Mouse (Mus musculus) spleen, postnatal 10 days (tissue): Measurements from ENCODE around the gene Olfr452.

Experiments used
- DNase-seq, 2 experiments: peaks; one replicate each; pipeline ENCODE4 v3.0.0; 2021 to 2022; ENCODE audit warnings: low spot score in 2 of 2

Gene Olfr452

DNA sequence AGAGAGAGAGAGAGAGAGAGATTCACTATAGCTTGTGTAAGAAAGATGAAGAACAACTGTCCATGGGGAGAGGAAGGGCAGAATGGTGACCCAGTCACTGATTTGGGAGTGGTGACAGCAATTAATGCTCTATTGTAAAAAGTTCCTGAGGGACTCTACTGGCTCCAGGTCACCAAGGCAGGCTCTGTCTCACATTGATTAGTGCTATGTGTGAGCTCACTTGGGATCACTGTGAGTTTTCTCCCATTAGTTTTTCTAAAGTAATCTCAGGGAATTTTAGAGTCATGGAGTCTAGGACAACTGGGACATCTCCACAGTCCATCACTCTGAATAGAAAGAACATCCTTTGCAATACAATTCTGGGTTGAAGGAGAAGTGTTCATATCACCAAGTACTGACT, at the start of gene Olfr452:
TSS of gene Olfr452 (plus strand) at position 301 of the 400 bp plus-strand sequence.
- DNase-seq, result no peak

DNA sequence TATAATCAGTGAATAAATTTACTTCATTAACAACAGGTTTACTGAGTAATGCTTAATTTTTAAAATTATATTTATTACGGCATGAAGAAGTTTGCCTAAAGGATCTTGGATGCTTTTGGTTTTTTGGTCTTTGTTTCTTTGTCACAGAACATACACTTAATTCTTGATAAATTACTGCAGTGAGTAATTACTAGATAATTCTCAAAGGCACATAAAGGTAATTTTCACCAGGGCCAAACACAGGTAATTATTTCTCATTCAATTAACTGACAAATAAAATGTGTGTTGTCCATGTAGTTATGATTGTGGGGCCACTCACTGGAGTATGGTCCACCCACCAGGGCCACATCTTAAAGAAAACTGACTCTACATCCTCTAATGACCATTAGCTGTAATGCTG, 45.8 kb upstream of the Olfr452 start, which contains the start of gene Olfr453:
TSS of gene Olfr453 (plus strand) at position 301 of the 400 bp plus-strand sequence.
- no peak for DNase-seq

DNA sequence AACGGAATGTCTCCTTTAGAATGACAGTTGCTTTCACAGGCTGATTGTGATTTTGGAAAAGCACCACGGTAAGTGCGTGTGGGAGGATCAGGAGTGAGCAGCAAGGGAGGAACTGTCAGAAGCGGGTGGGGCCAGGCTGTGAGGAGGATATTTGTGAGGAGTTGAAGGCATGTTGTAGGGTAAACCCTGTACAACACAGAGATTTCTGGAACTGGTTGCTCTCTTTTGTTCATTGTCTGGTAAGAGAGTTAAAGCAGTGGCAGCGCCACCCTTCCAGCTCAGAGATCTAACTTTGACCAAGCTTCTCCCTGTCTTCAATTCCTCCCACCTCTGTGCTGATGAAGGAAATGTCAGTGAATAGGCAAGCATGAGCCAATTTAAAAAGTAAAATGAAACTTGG, 42.6 kb upstream of the Olfr452 start:
- no peak for DNase-seq

DNA sequence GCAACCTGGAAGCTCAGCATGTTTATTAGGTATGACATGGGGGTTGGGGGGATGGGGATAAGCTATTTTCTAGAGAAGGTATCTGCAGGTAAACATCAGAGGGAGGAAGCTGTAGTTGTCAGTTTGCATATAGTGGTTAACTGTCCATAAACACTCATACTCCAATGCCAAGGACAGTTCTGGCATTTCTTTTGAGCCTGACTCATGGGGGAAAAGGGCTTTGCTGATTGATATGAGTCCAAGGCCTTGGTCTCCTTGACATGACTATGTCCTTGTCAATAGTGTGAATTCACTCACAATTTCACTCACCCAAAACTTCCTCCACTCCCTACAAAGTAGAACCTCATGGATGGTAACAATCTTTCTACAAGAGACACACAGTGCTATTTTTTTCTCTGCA, 37.0 kb upstream of the Olfr452 start:
- DNase-seq, result no peak

DNA sequence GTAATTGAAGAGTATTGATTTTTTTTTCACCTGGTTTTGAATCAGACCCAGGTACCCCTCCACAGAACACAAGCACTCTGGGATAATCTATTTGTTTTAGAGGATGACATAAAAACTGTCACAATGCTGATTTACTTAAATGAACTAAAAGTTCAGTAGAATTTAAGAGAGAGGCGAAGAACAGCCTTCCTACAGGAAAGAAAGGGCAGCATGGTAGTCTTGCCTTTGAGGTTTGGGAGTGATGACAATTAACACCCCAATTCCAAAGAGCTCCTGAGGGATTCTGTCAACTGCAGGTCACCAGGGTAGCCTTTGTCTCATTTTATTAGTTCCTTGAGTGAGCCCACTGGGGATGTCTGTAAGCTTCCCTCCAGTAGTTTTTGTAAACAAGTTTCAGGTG, 28.8 kb upstream of the Olfr452 start, which contains the start of gene Olfr38:
TSS of gene Olfr38 (plus strand) at position 301 of the 400 bp plus-strand sequence.
- DNase-seq, result no peak

DNA sequence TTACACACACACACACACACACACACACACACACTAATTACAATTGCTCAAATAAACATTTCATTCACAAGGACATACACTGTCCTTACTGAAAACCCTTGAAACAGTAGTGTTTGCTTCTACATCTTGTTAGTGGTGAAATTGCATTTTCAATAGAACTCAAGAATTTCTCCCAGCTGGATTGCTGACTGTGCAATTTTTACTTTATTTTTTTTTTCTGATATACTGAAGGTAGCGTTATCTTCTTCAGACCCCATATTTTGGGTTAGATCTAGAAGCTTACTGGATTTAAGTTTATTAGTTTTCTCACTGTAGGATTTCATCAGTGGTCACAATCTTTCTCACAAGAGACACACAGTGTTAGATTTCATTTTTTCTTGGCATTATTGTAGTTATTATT, 7.8 kb upstream of the Olfr452 start:
- DNase-seq, result no peak

DNA sequence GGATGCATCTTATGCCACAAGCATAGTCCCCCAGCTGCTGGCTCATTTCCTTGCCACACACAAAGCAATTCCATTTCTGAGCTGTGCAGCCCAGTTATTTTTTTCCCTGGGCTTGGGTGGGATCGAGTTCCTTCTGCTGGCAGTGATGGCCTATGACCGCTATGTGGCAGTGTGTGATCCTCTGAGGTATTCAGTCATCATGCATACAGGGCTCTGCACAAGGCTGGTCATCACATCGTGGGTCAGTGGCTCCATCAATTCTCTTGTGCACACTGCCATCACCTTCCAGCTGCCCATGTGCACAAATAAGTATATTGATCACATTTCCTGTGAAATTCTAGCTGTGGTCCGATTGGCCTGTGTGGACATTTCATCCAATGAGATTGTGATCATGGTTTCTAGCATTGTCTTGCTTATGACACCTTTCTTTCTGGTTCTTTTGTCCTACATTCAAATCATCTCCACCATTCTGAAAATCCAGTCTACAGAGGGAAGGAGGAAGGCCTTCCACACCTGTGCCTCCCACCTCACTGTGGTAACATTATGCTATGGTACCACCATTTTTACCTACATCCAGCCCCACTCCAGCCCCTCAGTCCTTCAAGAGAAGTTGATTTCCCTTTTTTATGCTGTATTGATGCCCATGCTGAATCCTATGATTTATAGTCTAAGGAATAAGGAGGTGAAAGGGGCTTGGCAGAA, 5.5 kb downstream of the Olfr452 start:
- DNase-seq, result no peak

DNA sequence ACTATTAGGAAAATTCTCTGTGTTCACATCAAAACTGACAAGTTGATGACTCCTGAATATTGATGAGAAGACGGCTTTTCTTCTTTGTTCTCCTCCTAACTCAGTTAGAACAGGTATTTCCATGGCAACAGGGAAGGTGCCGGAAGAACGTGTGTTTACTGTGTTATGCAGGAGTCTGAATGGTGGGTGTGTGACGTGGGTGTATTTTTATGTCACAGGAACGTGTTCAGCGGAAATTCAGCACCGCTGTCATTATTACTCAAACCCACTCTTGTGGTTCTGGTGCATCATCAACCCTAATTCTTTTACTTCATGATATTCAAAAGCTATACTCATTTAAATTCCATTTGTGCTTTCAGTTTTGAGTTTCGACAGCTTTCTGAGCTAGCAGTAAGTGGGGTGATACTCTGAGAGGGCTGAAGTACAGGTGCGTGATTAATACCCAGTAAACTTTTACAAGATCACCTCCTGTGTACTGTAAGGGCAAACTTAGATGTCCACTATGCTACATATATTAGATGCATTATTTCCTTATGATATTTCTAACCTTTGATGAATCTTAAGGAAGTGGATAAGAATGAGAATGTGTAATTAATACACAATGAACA, 6.2 kb downstream of the Olfr452 start:
- no peak for DNase-seq

DNA sequence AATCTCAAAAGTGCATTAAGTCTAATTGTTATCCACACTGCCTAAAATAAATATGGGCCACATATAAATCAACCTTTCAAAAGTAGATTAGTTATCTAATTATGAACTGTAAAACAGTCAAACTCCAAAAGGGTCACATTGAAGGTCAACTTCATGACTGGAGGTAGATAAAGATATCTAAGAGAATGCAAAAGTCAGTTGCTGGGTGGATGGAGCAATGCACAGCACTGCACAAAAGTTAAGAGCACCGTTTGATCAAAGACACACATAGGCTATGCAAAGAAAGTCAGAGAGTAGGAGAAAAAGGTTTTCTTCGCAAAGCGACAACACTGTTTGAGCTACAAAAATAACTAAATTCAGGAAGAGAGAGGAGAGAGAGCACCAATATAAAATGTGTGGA, 10.1 kb downstream of the Olfr452 start:
- DNase-seq, result no peak

DNA sequence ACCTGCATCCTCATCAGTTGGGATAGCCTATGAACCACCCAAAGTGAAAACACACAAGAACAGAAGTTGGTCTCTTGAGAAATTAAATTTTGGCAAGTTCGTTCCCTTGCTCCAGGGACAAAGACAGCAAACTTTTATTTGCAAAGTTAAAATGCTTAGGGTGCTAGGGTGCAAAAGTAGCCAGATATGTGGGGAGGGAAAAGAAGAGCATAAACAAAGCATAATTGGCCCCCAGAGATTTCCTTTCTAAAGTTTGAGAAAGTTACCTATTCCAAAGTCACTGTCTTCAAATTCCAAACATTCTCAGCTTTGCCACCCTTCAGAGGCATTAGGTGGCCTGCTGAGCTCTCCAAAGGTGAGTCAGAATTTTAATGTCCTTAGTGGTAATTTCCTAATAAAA, 26.7 kb downstream of the Olfr452 start, which contains the start of gene Olfr450:
TSS of gene Olfr450 (plus strand) at position 301 of the 400 bp plus-strand sequence.
- DNase-seq, result no peak

DNA sequence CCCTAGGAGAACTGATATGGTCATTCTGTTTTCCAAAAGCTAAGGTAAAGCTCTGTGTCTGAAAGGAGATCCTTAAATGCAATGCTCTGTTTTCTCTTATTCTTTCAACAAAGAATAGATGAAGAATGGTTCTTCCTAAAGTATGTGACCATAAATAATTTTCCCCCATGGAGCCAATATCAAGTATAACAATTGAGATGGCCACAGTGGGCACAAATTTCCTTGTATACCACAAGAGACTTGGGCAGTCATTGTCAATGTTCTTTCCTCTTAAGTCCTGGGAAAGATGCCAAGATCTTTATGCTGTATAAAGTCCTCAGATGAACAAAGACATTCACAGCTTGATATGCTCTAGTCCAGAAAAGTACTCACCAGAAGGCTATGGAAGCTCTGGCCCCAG, 49.2 kb downstream of the Olfr452 start, which contains the start of gene Olfr449:
TSS of gene Olfr449 (plus strand) at position 301 of the 400 bp plus-strand sequence.
- no peak for DNase-seq
